Mouse (Mus musculus): Measurements from ENCODE around the gene Ifnar2.

- TF ChIP-seq ZC3H11A (IDR thresholded peaks at IDR 0.05; ENCODE audit: borderline replicate concordance, low read depth, low read length) (no peak), ZNF384 (IDR thresholded peaks at IDR 0.05; ENCODE audit: low read depth, low read length) (no peak), HCFC1 (IDR thresholded peaks at IDR 0.05; ENCODE audit: borderline replicate concordance, insufficient read depth, low read length) (no peak), CHD2 (IDR thresholded peaks at IDR 0.05; ENCODE audit: low read depth, low read length) (no peak), MAFK (IDR thresholded peaks at IDR 0.05; ENCODE audit: insufficient read depth, low read depth, low read length) (no peak)
These were observed 29.1 kb downstream of the Ifnar2 start for GRCm38 (mm10) chr16:91401569-91402165.
